Mouse (Mus musculus): ENCODE measurements around the gene Akip1. TPM values are rescaled to one million over a fixed set of nuclear protein-coding genes. Genes with fewer than 3 reads are reported as not detected.

The Akip1 gene
- polyA plus RNA-seq, 1 experiment from 2014 or later: 32.4 TPM

DNA sequence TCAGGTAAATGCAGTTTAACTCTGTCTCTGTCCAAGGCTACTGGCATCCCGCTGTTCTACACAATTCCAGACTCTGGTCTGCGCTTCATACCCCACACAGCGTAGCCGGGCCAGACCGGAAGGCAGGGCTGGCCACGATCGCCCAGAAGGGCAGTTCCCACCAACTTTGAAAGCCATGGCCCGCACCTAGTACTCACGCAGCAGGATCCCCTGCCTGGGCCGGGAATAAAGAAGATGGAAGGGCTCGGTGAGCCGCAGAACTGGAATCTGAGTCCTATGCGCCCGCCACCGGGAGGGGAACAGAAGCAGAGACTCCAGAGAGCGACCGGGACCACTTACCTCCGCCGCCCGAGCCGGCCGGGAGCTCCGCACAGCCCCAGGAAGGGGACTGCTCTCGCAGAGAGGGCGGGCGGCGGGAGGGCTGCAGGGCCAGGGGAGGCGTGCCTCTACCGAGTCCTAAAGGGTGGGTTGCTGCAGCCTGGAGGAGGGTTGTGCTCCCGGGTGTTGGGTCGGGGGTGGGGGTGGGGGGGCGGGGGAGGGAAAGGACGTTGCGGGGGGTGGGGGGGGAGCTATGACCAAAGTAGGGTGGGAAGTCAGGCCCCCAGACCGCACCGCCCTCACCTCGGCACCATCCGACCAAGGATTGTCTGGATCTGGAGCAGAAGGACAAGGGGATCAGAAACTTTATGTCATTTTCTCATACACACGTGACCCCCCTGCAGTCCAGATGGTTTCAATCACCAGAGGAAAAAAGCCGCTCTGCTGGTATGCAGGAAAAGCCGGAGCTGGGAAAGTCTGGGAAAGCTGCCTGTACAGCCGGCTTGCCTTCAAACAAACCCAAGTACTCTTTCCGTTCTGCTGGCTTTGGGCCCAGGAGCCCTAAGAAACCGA lies 31.7 kb upstream of the Akip1 start:
- H3K27ac ChIP-seq (ENCODE audit: low read depth): peak overlapping the region; percentile 99
- peaks cover 16% of the 10 kb centered on the region for H3K4me1 ChIP-seq (ENCODE audit: insufficient read depth)
- H3K4me3 ChIP-seq (ENCODE audit: low read depth, low read length): peak overlapping the region; percentile 74
- H3K36me3 ChIP-seq (ENCODE audit: insufficient read depth): no peaks in the 10 kb centered on the region
- ATAC-seq (ENCODE audit: insufficient read depth) (peak; percentile 99), DNase-seq (peak; percentile 99)
- H3K4me2 ChIP-seq: peak overlapping the region; percentile 71
- TF ChIP-seq CTCF (IDR thresholded peaks at IDR 0.05; ENCODE audit: low read depth): no peak
- WGBS: under 1% methylated on average over 33 of the region's 44 CpGs
- no peaks in the 10 kb centered on the region for H3K9me3 ChIP-seq (ENCODE audit: low read depth, low read length)
- peak overlapping the region; percentile 89 for H3K9ac ChIP-seq
- H3K27me3 ChIP-seq (ENCODE audit: insufficient read depth, low read length): no peaks in the 10 kb centered on the region

DNA sequence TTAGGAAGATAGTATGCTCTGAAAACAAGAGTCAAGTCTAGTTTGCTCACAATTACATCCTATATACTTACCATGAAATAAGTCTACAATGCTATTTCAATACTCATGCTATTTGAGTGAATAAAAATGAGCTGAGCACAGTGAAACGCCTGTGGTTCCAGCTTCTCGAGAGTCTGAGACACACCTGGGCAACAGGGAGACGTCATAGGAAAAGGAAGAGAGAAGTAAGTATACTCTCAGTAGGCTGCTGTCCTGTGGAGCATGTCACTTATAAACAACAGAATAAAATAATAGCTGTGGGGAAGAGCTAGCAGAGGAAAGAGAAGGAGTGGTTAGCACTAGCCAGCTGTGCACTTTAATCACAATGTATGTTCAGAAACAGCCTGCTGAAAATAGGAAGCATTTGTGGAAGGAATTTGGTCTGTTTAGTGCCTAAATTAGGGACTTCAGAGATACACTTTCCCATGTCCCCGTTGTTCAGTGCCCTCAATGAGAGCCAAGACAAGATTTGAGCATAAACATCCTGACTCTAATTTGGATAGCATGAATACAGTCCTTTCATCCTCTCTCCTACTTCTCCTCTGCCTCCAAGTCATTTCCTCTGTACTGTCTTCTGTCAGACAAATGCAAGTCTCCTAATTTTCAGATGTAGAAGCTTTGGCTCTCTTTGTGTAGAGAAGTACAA lies 28.4 kb upstream of the Akip1 start:
- H3K4me2 ChIP-seq: no peak overlapping the region
- H3K36me3 ChIP-seq (ENCODE audit: insufficient read depth): no peaks in the 10 kb centered on the region
- peak overlapping the region; percentile 77 for H3K27ac ChIP-seq (ENCODE audit: low read depth)
- H3K9ac ChIP-seq: no peak overlapping the region
- H3K4me1 ChIP-seq (ENCODE audit: insufficient read depth): peaks cover 16% of the 10 kb centered on the region
- no peaks in the 10 kb centered on the region for H3K9me3 ChIP-seq (ENCODE audit: low read depth, low read length)
- H3K4me3 ChIP-seq (ENCODE audit: low read depth, low read length): no peak overlapping the region
- no peaks in the 10 kb centered on the region for H3K27me3 ChIP-seq (ENCODE audit: insufficient read depth, low read length)
- DNase-seq: peak; percentile 67
- no peak for TF ChIP-seq CTCF (IDR thresholded peaks at IDR 0.05; ENCODE audit: low read depth)
- ATAC-seq (ENCODE audit: insufficient read depth): no peak
- 39% methylated on average over 4 of the region's 4 CpGs for WGBS

DNA sequence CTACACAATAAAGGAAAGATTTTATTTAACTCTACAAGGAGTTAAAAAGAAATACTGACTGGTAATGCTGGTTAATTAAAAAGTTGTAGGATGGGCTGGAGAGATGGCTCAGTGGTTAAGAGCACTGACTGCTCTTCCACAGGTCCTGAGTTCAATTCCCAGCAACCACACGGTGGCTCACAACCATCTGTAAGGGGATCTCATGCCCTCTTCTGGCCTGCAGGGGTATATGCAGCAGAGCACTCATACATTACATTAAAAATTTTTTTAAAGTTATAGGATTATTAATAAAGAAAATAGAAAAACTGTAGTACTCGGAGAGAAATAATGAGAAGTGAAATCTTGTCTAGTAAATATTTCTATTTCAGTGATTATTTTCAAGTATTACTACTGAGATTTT lies 23.2 kb upstream of the Akip1 start:
- no peak overlapping the region for H3K4me3 ChIP-seq (ENCODE audit: low read depth, low read length)
- H3K9ac ChIP-seq: no peak overlapping the region
- ATAC-seq (ENCODE audit: insufficient read depth) (no peak), DNase-seq (no peak)
- H3K36me3 ChIP-seq (ENCODE audit: insufficient read depth): no peaks in the 10 kb centered on the region
- no peaks in the 10 kb centered on the region for H3K9me3 ChIP-seq (ENCODE audit: low read depth, low read length)
- no peaks in the 10 kb centered on the region for H3K27me3 ChIP-seq (ENCODE audit: insufficient read depth, low read length)
- WGBS: 91% methylated on average over 2 of the region's 2 CpGs
- peak; percentile 20; the same call in 1 of the 2 replicates for TF ChIP-seq CTCF (IDR thresholded peaks at IDR 0.05; ENCODE audit: low read depth)
- peaks cover under 1% of the 10 kb centered on the region; the same call in 1 of the 2 replicates for H3K4me1 ChIP-seq (ENCODE audit: insufficient read depth)
- no peak overlapping the region for H3K27ac ChIP-seq (ENCODE audit: low read depth)
- no peak overlapping the region for H3K4me2 ChIP-seq

GRCm38 (mm10) chr7:109680879-109681278 lies 22.6 kb upstream of the Akip1 start:
- H3K4me1 ChIP-seq (ENCODE audit: insufficient read depth): no peaks in the 10 kb centered on the region
- H3K4me2 ChIP-seq: no peak overlapping the region
- H3K4me3 ChIP-seq (ENCODE audit: low read depth, low read length): no peak overlapping the region
- H3K9ac ChIP-seq: no peak overlapping the region
- H3K9me3 ChIP-seq (ENCODE audit: low read depth, low read length): no peaks in the 10 kb centered on the region
- ATAC-seq (ENCODE audit: insufficient read depth) (no peak), DNase-seq (no peak)
- H3K27me3 ChIP-seq (ENCODE audit: insufficient read depth, low read length): no peaks in the 10 kb centered on the region
- no peak for TF ChIP-seq CTCF (IDR thresholded peaks at IDR 0.05; ENCODE audit: low read depth)
- H3K36me3 ChIP-seq (ENCODE audit: insufficient read depth): no peaks in the 10 kb centered on the region
- no peak overlapping the region for H3K27ac ChIP-seq (ENCODE audit: low read depth)
- WGBS: 95% methylated on average over 1 of the region's 1 CpGs

DNA sequence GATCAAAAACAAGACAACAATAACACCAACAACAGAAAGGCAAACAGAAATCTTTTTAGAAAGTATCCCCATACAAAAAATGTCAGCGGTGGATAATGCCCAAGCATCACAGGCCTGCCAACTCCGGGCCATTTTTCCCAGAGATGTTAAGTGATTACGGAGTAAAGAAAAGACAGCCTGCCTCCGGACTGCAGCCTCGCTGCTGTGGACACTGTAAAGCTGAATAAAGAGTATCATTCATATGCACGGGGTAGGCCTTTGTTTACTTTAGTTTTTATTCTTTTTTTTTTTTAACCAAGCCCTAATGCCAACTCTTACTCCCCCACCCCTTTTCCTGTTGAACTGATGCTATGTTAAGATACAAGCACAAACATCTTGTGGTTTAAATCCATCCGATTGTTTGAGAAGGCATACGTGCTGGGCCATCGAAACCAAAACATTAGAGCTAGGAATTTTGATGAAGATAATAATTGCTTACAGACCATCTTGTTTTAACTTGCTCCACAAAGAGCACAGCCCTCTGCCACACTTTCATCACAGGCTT lies 16.8 kb upstream of the Akip1 start:
- H3K36me3 ChIP-seq (ENCODE audit: insufficient read depth): no peaks in the 10 kb centered on the region
- peaks cover 4% of the 10 kb centered on the region; the same call in 1 of the 2 replicates for H3K4me1 ChIP-seq (ENCODE audit: insufficient read depth)
- no peak overlapping the region for H3K4me3 ChIP-seq (ENCODE audit: low read depth, low read length)
- WGBS: 19% methylated on average over 9 of the region's 9 CpGs
- peak overlapping the region; percentile 54; the same call in 1 of the 2 replicates for H3K27ac ChIP-seq (ENCODE audit: low read depth)
- 0 out of 2 replicates have a peak overlapping the region, but pooled peaks have one; percentile 18 for H3K4me2 ChIP-seq
- no peaks in the 10 kb centered on the region for H3K27me3 ChIP-seq (ENCODE audit: insufficient read depth, low read length)
- no peaks in the 10 kb centered on the region for H3K9me3 ChIP-seq (ENCODE audit: low read depth, low read length)
- peak; percentile 62; the same call in 1 of the 2 replicates for ATAC-seq (ENCODE audit: insufficient read depth)
- DNase-seq: peak; percentile 57
- TF ChIP-seq CTCF (IDR thresholded peaks at IDR 0.05; ENCODE audit: low read depth): no peak
- H3K9ac ChIP-seq: no peak overlapping the region

DNA sequence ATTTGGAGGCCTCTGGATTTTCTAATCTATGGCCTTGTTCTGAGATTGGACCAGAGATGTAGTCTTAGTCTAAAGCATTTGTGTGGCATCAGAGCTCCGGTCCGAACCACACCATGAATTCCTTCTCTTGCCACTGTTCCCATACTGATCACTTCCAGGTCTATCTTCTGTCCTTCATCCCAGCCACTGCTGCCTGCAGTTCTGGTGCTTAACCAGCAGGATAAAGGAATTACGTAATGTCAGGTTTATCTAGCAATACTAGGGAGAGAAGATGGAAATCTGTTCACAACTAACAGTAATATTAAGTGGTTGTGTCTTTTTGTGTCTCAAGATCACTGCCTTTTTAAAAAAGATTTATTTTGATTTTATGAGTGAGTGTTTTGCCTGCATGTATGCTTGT lies 13.4 kb upstream of the Akip1 start:
- Histone ChIP-seq H3K4me2 (no peak overlapping the region), H3K36me3 (ENCODE audit: insufficient read depth) (no peaks in the 10 kb centered on the region), H3K4me1 (ENCODE audit: insufficient read depth) (peaks cover 4% of the 10 kb centered on the region; the same call in 1 of the 2 replicates), H3K9me3 (ENCODE audit: low read depth, low read length) (no peaks in the 10 kb centered on the region), H3K27me3 (ENCODE audit: insufficient read depth, low read length) (no peaks in the 10 kb centered on the region), H3K27ac (ENCODE audit: low read depth) (no peak overlapping the region), H3K4me3 (ENCODE audit: low read depth, low read length) (no peak overlapping the region), H3K9ac (no peak overlapping the region)
- TF ChIP-seq CTCF (IDR thresholded peaks at IDR 0.05; ENCODE audit: low read depth): peak; percentile 61
- WGBS: 85% methylated on average over 3 of the region's 3 CpGs
- ATAC-seq (ENCODE audit: insufficient read depth) (no peak), DNase-seq (no peak)
